Mouse (Mus musculus): Measurements from ENCODE around the gene Sqstm1.

- TF ChIP-seq POLR2A (IDR thresholded peaks at IDR 0.05; ENCODE audit: insufficient read depth, low read depth, low read length) (no peak), CTCF (IDR thresholded peaks at IDR 0.05) (no peak)
Measured at GRCm38 (mm10) chr11:50201590-50201989, 9.0 kb downstream of the Sqstm1 start.
